Mouse (Mus musculus): ENCODE results near the gene Zfp827. TPM values are rescaled to one million over a fixed set of nuclear protein-coding genes. Genes with fewer than 3 reads are reported as not detected.
A peak's percentile ranks its signal among the peaks of the same experiment; 100 is the strongest.

Gene Zfp827
- polyA plus RNA-seq, 1 experiment, result not detected

GRCm38 (mm10) chr8:79077256-79077655, 49.0 kb downstream of the Zfp827 start:
- 92% methylated on average over 5 of the region's 5 CpGs for WGBS
- Histone ChIP-seq H3K27ac (ENCODE audit: insufficient read depth, low read depth, low read length) (no peak overlapping the region), H3K4me3 (ENCODE audit: insufficient read depth, low read depth, low read length) (no peak overlapping the region), H3K4me1 (ENCODE audit: control insufficient read depth, insufficient read depth, low read length) (peaks cover 22% of the 10 kb centered on the region)
- TF ChIP-seq CTCF (IDR thresholded peaks at IDR 0.05; ENCODE audit: insufficient read depth, low read depth, low read length) (no peak), POLR2A (IDR thresholded peaks at IDR 0.05; ENCODE audit: insufficient read depth, low read depth, low read length) (no peak)

- H3K4me3 ChIP-seq (ENCODE audit: insufficient read depth, low read depth, low read length), result no peak overlapping the region
- H3K4me1 ChIP-seq (ENCODE audit: control insufficient read depth, insufficient read depth, low read length), result peaks cover 23% of the 10 kb centered on the region
- peak overlapping the region; percentile 81 for H3K27ac ChIP-seq (ENCODE audit: insufficient read depth, low read depth, low read length)
- TF ChIP-seq CTCF (IDR thresholded peaks at IDR 0.05; ENCODE audit: insufficient read depth, low read depth, low read length), result no peak
- TF ChIP-seq POLR2A (IDR thresholded peaks at IDR 0.05; ENCODE audit: insufficient read depth, low read depth, low read length), result no peak
- 14% methylated on average over 11 of the region's 11 CpGs for WGBS
Measured at GRCm38 (mm10) chr8:79078556-79079195, 50.4 kb downstream of the Zfp827 start.

GRCm38 (mm10) chr8:79079196-79079561, 50.9 kb downstream of the Zfp827 start:
- peak overlapping the region; percentile 81 for H3K27ac ChIP-seq (ENCODE audit: insufficient read depth, low read depth, low read length)
- peaks cover 25% of the 10 kb centered on the region for H3K4me1 ChIP-seq (ENCODE audit: control insufficient read depth, insufficient read depth, low read length)
- TF ChIP-seq POLR2A (IDR thresholded peaks at IDR 0.05; ENCODE audit: insufficient read depth, low read depth, low read length) (no peak), CTCF (IDR thresholded peaks at IDR 0.05; ENCODE audit: insufficient read depth, low read depth, low read length) (no peak)
- H3K4me3 ChIP-seq (ENCODE audit: insufficient read depth, low read depth, low read length), result no peak overlapping the region
- 45% methylated on average over 3 of the region's 3 CpGs for WGBS

GRCm38 (mm10) chr8:79080096-79080739, 52.0 kb downstream of the Zfp827 start:
- WGBS, result 68% methylated on average over 6 of the region's 6 CpGs
- Histone ChIP-seq H3K4me3 (ENCODE audit: insufficient read depth, low read depth, low read length) (no peak overlapping the region), H3K4me1 (ENCODE audit: control insufficient read depth, insufficient read depth, low read length) (peaks cover 22% of the 10 kb centered on the region), H3K27ac (ENCODE audit: insufficient read depth, low read depth, low read length) (0 out of 2 replicates have a peak overlapping the region, but pooled peaks have one; percentile 18)
- no peak for TF ChIP-seq POLR2A (IDR thresholded peaks at IDR 0.05; ENCODE audit: insufficient read depth, low read depth, low read length)
- no peak for TF ChIP-seq CTCF (IDR thresholded peaks at IDR 0.05; ENCODE audit: insufficient read depth, low read depth, low read length)

GRCm38 (mm10) chr8:79081333-79081732, 53.1 kb downstream of the Zfp827 start:
- TF ChIP-seq CTCF (IDR thresholded peaks at IDR 0.05; ENCODE audit: insufficient read depth, low read depth, low read length) (no peak), POLR2A (IDR thresholded peaks at IDR 0.05; ENCODE audit: insufficient read depth, low read depth, low read length) (no peak)
- no peak overlapping the region for H3K4me3 ChIP-seq (ENCODE audit: insufficient read depth, low read depth, low read length)
- WGBS, result 57% methylated on average over 4 of the region's 4 CpGs
- peaks cover 22% of the 10 kb centered on the region for H3K4me1 ChIP-seq (ENCODE audit: control insufficient read depth, insufficient read depth, low read length)
- H3K27ac ChIP-seq (ENCODE audit: insufficient read depth, low read depth, low read length), result no peak overlapping the region

DNA sequence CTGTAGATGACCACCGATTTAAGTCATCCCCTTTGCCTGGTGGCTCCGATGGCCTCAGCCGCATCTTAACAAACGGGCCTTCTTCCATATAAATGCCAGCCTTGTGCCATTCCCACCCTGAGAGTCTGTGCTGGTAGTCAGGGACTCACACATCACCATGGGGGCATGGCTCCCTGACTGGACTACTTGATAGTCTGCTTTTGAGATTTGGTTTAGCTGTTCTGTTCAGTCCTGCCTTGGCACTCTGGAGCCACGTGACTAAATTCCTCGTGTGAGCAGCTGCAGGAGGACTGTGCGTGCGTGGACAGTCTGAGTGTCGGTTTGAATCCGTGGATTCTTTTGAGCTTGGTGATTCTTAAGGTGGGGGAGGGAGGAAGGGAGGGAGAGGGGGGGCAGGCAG, 53.7 kb downstream of the Zfp827 start:
- H3K4me3 ChIP-seq (ENCODE audit: insufficient read depth, low read depth, low read length), result no peak overlapping the region
- no peak for TF ChIP-seq CTCF (IDR thresholded peaks at IDR 0.05; ENCODE audit: insufficient read depth, low read depth, low read length)
- no peak for TF ChIP-seq POLR2A (IDR thresholded peaks at IDR 0.05; ENCODE audit: insufficient read depth, low read depth, low read length)
- 54% methylated on average over 10 of the region's 10 CpGs for WGBS
- H3K27ac ChIP-seq (ENCODE audit: insufficient read depth, low read depth, low read length), result no peak overlapping the region
- peaks cover 22% of the 10 kb centered on the region for H3K4me1 ChIP-seq (ENCODE audit: control insufficient read depth, insufficient read depth, low read length)

DNA sequence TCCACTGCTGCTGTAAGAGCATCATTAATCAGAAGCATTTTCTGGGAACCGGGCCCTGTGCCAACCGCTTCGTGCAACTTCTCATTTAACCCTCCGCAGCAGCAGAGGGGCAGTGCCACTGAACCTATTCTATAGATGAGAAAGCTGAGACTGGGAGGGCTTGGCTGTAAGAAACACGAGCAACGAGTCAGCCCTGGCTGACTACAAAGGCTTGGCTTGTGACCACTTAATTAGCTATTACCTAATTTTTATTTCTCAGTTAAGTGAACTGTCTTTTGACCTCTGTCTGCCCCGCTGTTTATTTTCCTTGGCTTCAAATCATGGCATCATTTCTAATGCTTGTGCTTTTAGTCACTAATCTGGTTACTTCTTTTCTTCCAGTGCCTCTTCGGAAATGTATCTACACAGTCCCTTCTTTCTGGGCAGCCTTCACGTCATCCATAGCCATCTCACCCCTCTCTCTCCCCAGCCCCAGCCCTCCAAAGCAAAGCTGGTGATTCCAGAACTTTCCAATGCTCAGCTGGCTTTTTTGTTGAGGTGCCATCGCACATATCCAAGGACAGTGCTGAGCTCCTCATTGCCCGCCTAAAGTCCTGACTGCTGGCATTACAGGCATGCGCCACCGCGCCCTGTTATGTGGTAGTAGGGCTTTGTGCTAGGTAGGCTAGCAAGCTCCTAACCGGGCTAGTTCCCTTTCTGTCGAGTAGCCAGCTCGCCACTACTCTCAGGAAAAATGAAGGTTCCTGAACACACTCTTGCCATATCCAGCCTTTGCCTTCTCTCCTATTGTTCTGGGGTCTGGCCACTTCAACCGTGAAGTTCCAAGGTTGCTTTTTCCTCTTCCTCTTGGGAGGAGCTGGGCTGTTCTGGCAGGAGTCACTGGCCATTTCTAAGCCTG, 55.5 kb downstream of the Zfp827 start:
- Histone ChIP-seq H3K4me1 (ENCODE audit: control insufficient read depth, insufficient read depth, low read length) (peaks cover 18% of the 10 kb centered on the region), H3K27ac (ENCODE audit: insufficient read depth, low read depth, low read length) (no peak overlapping the region), H3K4me3 (ENCODE audit: insufficient read depth, low read depth, low read length) (no peak overlapping the region)
- no peak for TF ChIP-seq CTCF (IDR thresholded peaks at IDR 0.05; ENCODE audit: insufficient read depth, low read depth, low read length)
- TF ChIP-seq POLR2A (IDR thresholded peaks at IDR 0.05; ENCODE audit: insufficient read depth, low read depth, low read length), result no peak
- 62% methylated on average over 18 of the region's 18 CpGs for WGBS

DNA sequence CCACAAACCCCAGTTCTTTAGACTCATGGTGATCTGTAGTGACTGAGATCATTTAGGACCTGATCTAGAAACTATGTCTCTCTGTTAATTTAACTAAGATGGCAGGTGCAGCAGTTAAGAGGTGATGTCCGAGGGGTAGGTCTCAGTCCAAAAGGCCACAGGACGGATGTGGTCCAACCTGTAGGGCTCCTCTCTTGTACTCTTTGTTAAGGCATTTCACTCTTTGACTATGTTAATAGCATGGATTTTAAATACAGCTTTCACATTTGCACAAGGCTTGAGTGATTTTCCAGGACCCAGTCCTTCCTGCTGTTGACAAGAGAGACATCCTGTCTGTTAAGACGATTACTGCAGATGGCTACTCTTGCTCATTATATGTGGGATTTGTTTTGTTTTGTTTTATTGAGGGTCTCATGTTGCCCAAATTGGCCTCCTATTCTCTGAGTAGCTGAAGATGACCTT, 56.2 kb downstream of the Zfp827 start:
- TF ChIP-seq POLR2A (IDR thresholded peaks at IDR 0.05; ENCODE audit: insufficient read depth, low read depth, low read length) (no peak), CTCF (IDR thresholded peaks at IDR 0.05; ENCODE audit: insufficient read depth, low read depth, low read length) (no peak)
- Histone ChIP-seq H3K4me1 (ENCODE audit: control insufficient read depth, insufficient read depth, low read length) (peaks cover 14% of the 10 kb centered on the region), H3K27ac (ENCODE audit: insufficient read depth, low read depth, low read length) (no peak overlapping the region), H3K4me3 (ENCODE audit: insufficient read depth, low read depth, low read length) (no peak overlapping the region)
- 87% methylated on average over 3 of the region's 3 CpGs for WGBS
